Mouse (Mus musculus) limb, embryonic 12.5 days (tissue): ENCODE data around the gene Dcbld1. TPM values are rescaled to one million over a fixed set of nuclear protein-coding genes. Genes with fewer than 3 reads are reported as not detected.
"Not testable (repeated sequence)": the region's sequence is repeated elsewhere in the genome, so short reads cannot be mapped to it uniquely, and the experiment has no call there.

Experiments used
- ATAC-seq: fragments of 200-750 bp; cut with Nextera tagmentation; 2 replicates; pipeline ENCODE4 v1.8.0; 2017; ENCODE audit warnings: low read depth, moderate TSS enrichment; ENCODE audit not compliant: insufficient number of reproducible peaks, insufficient read depth, low FRiP score, low TSS enrichment
- H3K27ac ChIP-seq: fragments of 300-500 bp; sonication (generic); 2 replicates; pipeline ENCODE4 v1.5.1; 2016; ENCODE audit warnings: mild to moderate bottlenecking, moderate library complexity
- H3K27me3 ChIP-seq: fragments of 300-500 bp; sonication (generic); 2 replicates; pipeline ENCODE4 v1.6.1; 2016; ENCODE audit warnings: mild to moderate bottlenecking, moderate library complexity
- H3K36me3 ChIP-seq: fragments of 300-500 bp; sonication (generic); 2 replicates; pipeline ENCODE4 v1.6.1; 2016; ENCODE audit warnings: mild to moderate bottlenecking, moderate library complexity
- H3K4me1 ChIP-seq: fragments of 300-500 bp; sonication (generic); replicated peaks from 2 replicates; pipeline ENCODE4 v1.6.1; 2016
- H3K4me2 ChIP-seq: fragments of 300-500 bp; sonication (generic); 2 replicates; pipeline ENCODE4 v1.6.1; 2016; ENCODE audit warnings: mild to moderate bottlenecking, moderate library complexity
- H3K4me3 ChIP-seq: fragments of 300-500 bp; sonication (generic); replicated peaks from 2 replicates; pipeline ENCODE4 v1.5.1; 2016; ENCODE audit warnings: mild to moderate bottlenecking
- H3K9ac ChIP-seq: fragments of 300-500 bp; sonication (generic); replicated peaks from 2 replicates; pipeline ENCODE4 v1.6.1; 2016; ENCODE audit warnings: mild to moderate bottlenecking, moderate library complexity
- H3K9me3 ChIP-seq: fragments of 300-500 bp; sonication (generic); 2 replicates; pipeline ENCODE4 v1.6.1; 2016; ENCODE audit warnings: mild to moderate bottlenecking, moderate library complexity
- WGBS: fragments of 180-500 bp; shearing (Covaris S2); methylation state at CpG from one replicate; pipeline ENCODE4 v1.1.7; 2016; 5-methylcytosine and 5-hydroxymethylcytosine counted together
- polyA plus RNA-seq: library from polyadenylated mRNA; unstranded; fragments of >200 nt; fragmentation: Nextera tagmentation; extraction: Ambion mirVana; gene quantifications from 2 replicates; pipeline ENCODE4 v1.2.1, GENCODE M21; 2016

The Dcbld1 gene
- polyA plus RNA-seq, 1 experiment from 2014 or later = 28.9 TPM

- Histone ChIP-seq H3K4me1 (0 out of 2 replicates have a peak, but pooled peaks cover 7% of the 10 kb centered on the region), H3K4me2 (no peak overlapping the region), H3K27ac (no peak overlapping the region), H3K9me3 (no peaks in the 10 kb centered on the region), H3K27me3 (no peaks in the 10 kb centered on the region), H3K36me3 (peaks cover 6% of the 10 kb centered on the region; the same call in 1 of the 2 replicates), H3K4me3 (no peak overlapping the region), H3K9ac (no peak overlapping the region)
- no peak for ATAC-seq
- 86% methylated on average over 3 of the region's 3 CpGs for WGBS
These were observed 47.2 kb downstream of the Dcbld1 start for GRCm38 (mm10) chr10:52280623-52281022.

- H3K4me1 ChIP-seq = 0 out of 2 replicates have a peak, but pooled peaks cover 7% of the 10 kb centered on the region
- no peaks in the 10 kb centered on the region for H3K27me3 ChIP-seq
- H3K27ac ChIP-seq = no peak overlapping the region
- ATAC-seq = no peak
- H3K9me3 ChIP-seq = no peaks in the 10 kb centered on the region
- no peak overlapping the region for H3K4me2 ChIP-seq
- H3K9ac ChIP-seq = no peak overlapping the region
- peaks cover 6% of the 10 kb centered on the region; the same call in 1 of the 2 replicates for H3K36me3 ChIP-seq
- H3K4me3 ChIP-seq = no peak overlapping the region
These were observed 47.9 kb downstream of the Dcbld1 start for GRCm38 (mm10) chr10:52281337-52281736.

- 67% methylated on average over 8 of the region's 8 CpGs for WGBS
These were observed 51.2 kb downstream of the Dcbld1 start for GRCm38 (mm10) chr10:52284578-52284977.

GRCm38 (mm10) chr10:52287852-52288533, 54.6 kb downstream of the Dcbld1 start:
- WGBS = 64% methylated on average over 5 of the region's 5 CpGs
- no peaks in the 10 kb centered on the region for H3K9me3 ChIP-seq
- no peak overlapping the region for H3K9ac ChIP-seq
- H3K4me2 ChIP-seq = no peak overlapping the region
- no peaks in the 10 kb centered on the region for H3K27me3 ChIP-seq
- H3K27ac ChIP-seq = no peak overlapping the region
- H3K36me3 ChIP-seq = peaks cover 9% of the 10 kb centered on the region; the same call in 1 of the 2 replicates
- H3K4me1 ChIP-seq = no peaks in the 10 kb centered on the region
- no peak overlapping the region for H3K4me3 ChIP-seq
- ATAC-seq = no peak

More at GRCm38 (mm10) chr10:52284578-52284977, 51.2 kb downstream of the Dcbld1 start:
- Histone ChIP-seq H3K27ac (no peak overlapping the region), H3K4me1 (no peaks in the 10 kb centered on the region), H3K36me3 (peaks cover 9% of the 10 kb centered on the region; the same call in 1 of the 2 replicates), H3K9ac (no peak overlapping the region), H3K9me3 (no peaks in the 10 kb centered on the region), H3K4me2 (no peak overlapping the region), H3K4me3 (no peak overlapping the region), H3K27me3 (no peaks in the 10 kb centered on the region)
- no peak for ATAC-seq

GRCm38 (mm10) chr10:52289261-52289660, 55.8 kb downstream of the Dcbld1 start:
- no peaks in the 10 kb centered on the region for H3K27me3 ChIP-seq

GRCm38 (mm10) chr10:52292391-52292790, 59.0 kb downstream of the Dcbld1 start:
- not testable (repeated sequence) for H3K36me3 ChIP-seq, H3K4me2 ChIP-seq, H3K4me1 ChIP-seq, H3K9me3 ChIP-seq, H3K27ac ChIP-seq, H3K4me3 ChIP-seq, ATAC-seq, H3K9ac ChIP-seq, H3K27me3 ChIP-seq
- 69% methylated on average over 1 of the region's 1 CpGs for WGBS

More at GRCm38 (mm10) chr10:52289261-52289660, 55.8 kb downstream of the Dcbld1 start:
- peaks cover 14% of the 10 kb centered on the region; the same call in 1 of the 2 replicates for H3K36me3 ChIP-seq
- no peak overlapping the region for H3K4me2 ChIP-seq
- no peak overlapping the region for H3K27ac ChIP-seq
- no peaks in the 10 kb centered on the region for H3K4me1 ChIP-seq
- ATAC-seq = no peak
- H3K9ac ChIP-seq = no peak overlapping the region
- 87% methylated on average over 3 of the region's 3 CpGs for WGBS
- H3K4me3 ChIP-seq = no peak overlapping the region
- no peaks in the 10 kb centered on the region for H3K9me3 ChIP-seq

GRCm38 (mm10) chr10:52293921-52294577, 60.6 kb downstream of the Dcbld1 start:
- no peaks in the 10 kb centered on the region for H3K27me3 ChIP-seq
- H3K9ac ChIP-seq = no peak overlapping the region
- no peak for ATAC-seq
- H3K27ac ChIP-seq = no peak overlapping the region
- WGBS = 90% methylated on average over 4 of the region's 4 CpGs
- no peak overlapping the region for H3K4me3 ChIP-seq
- H3K9me3 ChIP-seq = no peaks in the 10 kb centered on the region
- H3K4me2 ChIP-seq = no peak overlapping the region
- no peaks in the 10 kb centered on the region for H3K4me1 ChIP-seq
- peaks cover 5% of the 10 kb centered on the region; the same call in 1 of the 2 replicates for H3K36me3 ChIP-seq

GRCm38 (mm10) chr10:52295934-52296333, 62.5 kb downstream of the Dcbld1 start:
- H3K27me3 ChIP-seq = no peaks in the 10 kb centered on the region
- no peak for ATAC-seq
- H3K4me2 ChIP-seq = no peak overlapping the region
- H3K4me3 ChIP-seq = no peak overlapping the region
- WGBS = 90% methylated on average over 2 of the region's 2 CpGs
- H3K9me3 ChIP-seq = no peaks in the 10 kb centered on the region
- no peaks in the 10 kb centered on the region for H3K4me1 ChIP-seq
- peaks cover 5% of the 10 kb centered on the region; the same call in 1 of the 2 replicates for H3K36me3 ChIP-seq
- no peak overlapping the region for H3K9ac ChIP-seq
- H3K27ac ChIP-seq = no peak overlapping the region

GRCm38 (mm10) chr10:52298568-52298967, 65.1 kb downstream of the Dcbld1 start:
- ATAC-seq, H3K27ac ChIP-seq, H3K27me3 ChIP-seq, H3K4me2 ChIP-seq, H3K9ac ChIP-seq, H3K36me3 ChIP-seq, H3K4me3 ChIP-seq, H3K4me1 ChIP-seq, H3K9me3 ChIP-seq: not testable (repeated sequence)

GRCm38 (mm10) chr10:52301766-52302165, 68.3 kb downstream of the Dcbld1 start:
- no peak for ATAC-seq
- Histone ChIP-seq H3K36me3 (peaks cover 13% of the 10 kb centered on the region; the same call in 1 of the 2 replicates), H3K4me1 (no peaks in the 10 kb centered on the region), H3K27ac (no peak overlapping the region), H3K27me3 (no peaks in the 10 kb centered on the region), H3K4me3 (no peak overlapping the region), H3K9ac (no peak overlapping the region), H3K4me2 (no peak overlapping the region), H3K9me3 (no peaks in the 10 kb centered on the region)
- 93% methylated on average over 4 of the region's 4 CpGs for WGBS

GRCm38 (mm10) chr10:52302271-52302670, 68.9 kb downstream of the Dcbld1 start:
- Histone ChIP-seq H3K27me3 (no peaks in the 10 kb centered on the region), H3K27ac (no peak overlapping the region), H3K4me3 (no peak overlapping the region), H3K4me1 (no peaks in the 10 kb centered on the region), H3K36me3 (peaks cover 14% of the 10 kb centered on the region; the same call in 1 of the 2 replicates), H3K9ac (no peak overlapping the region), H3K4me2 (no peak overlapping the region), H3K9me3 (no peaks in the 10 kb centered on the region)
- ATAC-seq = no peak
